Mouse (Mus musculus): ENCODE measurements around the gene Etnk1. TPM values are rescaled to one million over a fixed set of nuclear protein-coding genes. Genes with fewer than 3 reads are reported as not detected.
"Not testable (repeated sequence)": the region's sequence is repeated elsewhere in the genome, so short reads cannot be mapped to it uniquely, and the experiment has no call there.

The Etnk1 gene
- total and polyA plus RNA-seq, 2 experiments from 2014 or later = 24.8 to 116 TPM

DNA sequence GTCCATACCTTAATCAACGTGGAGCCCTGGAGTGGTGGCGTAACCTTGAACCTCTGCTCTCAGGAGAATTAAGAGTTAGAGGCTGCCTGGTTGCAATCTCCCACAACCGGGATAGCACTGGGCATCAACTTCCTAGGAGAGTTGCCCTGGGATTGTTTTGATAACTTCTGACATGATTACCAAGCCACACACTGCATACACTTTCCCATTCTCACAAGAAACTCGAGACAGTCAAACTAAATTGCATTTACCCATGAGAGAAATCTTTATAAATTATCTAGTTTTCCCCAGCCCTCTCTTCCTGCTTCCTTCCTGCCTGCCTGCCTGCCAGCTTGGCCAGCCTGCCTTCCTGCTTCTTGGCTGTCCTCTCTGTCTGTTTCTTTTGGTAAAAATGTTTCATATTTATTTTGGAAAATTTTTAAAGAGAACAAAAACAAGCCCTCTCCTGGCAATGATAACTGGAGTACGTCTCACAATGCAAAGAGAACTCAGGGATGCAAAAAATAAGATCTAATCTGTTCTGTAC is 17.2 kb upstream of the Etnk1 start:
- ATAC-seq (no peak), DNase-seq (no peak)
- WGBS = 68% methylated on average over 5 of the region's 5 CpGs
- Histone ChIP-seq H3K4me3 (ENCODE audit: low read depth, low read length) (no peak overlapping the region), H3K9me3 (ENCODE audit: low read length) (no peaks in the 10 kb centered on the region), H3K9ac (no peak overlapping the region), H3K27ac (ENCODE audit: low read depth, low read length) (no peak overlapping the region), H3K4me2 (ENCODE audit: low read depth) (no peak overlapping the region), H3K36me3 (ENCODE audit: insufficient read depth) (no peaks in the 10 kb centered on the region), H3K4me1 (ENCODE audit: insufficient read depth) (no peaks in the 10 kb centered on the region), H3K27me3 (ENCODE audit: insufficient read depth, low read length) (no peaks in the 10 kb centered on the region)
- no peak for TF ChIP-seq CTCF (IDR thresholded peaks at IDR 0.05; ENCODE audit: low read depth)

DNA sequence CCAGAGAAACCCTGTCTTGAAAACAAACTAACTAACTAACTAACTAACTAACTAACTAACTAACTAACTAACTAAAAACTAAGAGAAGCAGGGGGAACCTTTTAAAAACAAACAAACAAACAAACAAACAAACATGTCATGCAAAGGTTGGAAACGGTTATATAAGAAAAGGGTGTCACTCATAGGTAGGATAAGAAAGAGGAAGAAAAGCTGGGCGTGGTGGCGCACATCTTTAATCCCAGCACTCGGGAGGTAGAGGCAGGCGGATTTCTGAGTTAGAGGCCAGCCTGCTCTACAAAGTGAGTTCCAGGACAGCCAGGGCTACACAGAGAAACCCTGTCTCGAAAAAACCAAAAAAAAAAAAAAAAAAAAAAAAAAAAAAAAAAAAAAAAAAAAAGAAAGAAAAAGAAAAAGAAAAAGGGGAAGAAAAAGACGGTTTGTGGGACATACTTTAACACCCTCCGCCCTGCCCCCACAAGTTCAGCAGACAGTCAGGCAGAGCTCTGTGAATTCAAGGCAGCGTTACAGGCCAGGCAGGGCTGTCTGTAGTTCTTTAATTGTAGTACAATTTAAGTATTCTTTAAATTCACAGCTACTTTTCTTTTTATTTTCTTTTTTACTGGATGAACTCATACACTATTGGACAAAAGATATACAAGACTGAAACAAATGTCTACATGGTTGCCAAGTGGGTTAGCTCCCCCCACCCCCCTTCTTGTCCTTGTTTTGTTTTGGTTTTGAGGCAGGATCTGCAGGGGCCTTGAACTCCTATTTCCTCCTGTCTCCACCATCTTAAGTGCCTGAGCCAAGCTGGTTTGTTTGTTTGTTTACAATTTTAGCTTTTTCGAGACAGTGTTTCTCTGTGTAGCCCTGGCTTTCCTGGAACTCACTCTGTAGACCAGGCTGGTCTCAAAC is 15.7 kb upstream of the Etnk1 start:
- H3K4me3 ChIP-seq (ENCODE audit: low read depth, low read length); ATAC-seq; H3K4me2 ChIP-seq (ENCODE audit: low read depth); H3K27ac ChIP-seq (ENCODE audit: low read depth, low read length); H3K36me3 ChIP-seq (ENCODE audit: insufficient read depth); DNase-seq; H3K9ac ChIP-seq; H3K4me1 ChIP-seq (ENCODE audit: insufficient read depth); H3K9me3 ChIP-seq (ENCODE audit: low read length); H3K27me3 ChIP-seq (ENCODE audit: insufficient read depth, low read length): not testable (repeated sequence)
- WGBS = 84% methylated on average over 10 of the region's 10 CpGs

GRCm38 (mm10) chr6:143152321-143152827 is 14.6 kb upstream of the Etnk1 start:
- 17% methylated on average over 9 of the region's 9 CpGs for WGBS

DNA sequence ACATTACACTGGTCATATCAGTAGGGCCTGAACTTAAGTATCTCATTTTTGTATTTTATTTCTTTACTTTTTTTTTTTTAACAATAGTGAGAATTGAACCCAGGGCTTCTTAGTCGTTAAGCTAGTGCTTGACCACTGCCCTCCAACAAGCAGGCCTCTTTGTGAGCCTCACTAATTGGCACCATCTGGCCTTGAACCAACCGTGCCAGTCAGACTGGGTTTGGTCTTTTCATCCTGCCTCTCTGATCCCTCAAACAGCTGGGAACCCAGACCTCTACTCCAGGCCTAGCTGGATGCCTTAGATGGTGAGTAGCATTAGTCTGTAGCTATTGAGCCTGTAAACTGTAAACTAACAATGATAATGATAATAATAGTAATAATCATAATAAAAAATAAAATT is 13.9 kb upstream of the Etnk1 start:
- Histone ChIP-seq H3K9me3 (ENCODE audit: low read length) (no peaks in the 10 kb centered on the region), H3K4me1 (ENCODE audit: insufficient read depth) (no peaks in the 10 kb centered on the region), H3K9ac (no peak overlapping the region), H3K36me3 (ENCODE audit: insufficient read depth) (no peaks in the 10 kb centered on the region), H3K4me3 (ENCODE audit: low read depth, low read length) (no peak overlapping the region), H3K27ac (ENCODE audit: low read depth, low read length) (no peak overlapping the region), H3K27me3 (ENCODE audit: insufficient read depth, low read length) (no peaks in the 10 kb centered on the region), H3K4me2 (ENCODE audit: low read depth) (no peak overlapping the region)
- no peak for ATAC-seq
- DNase-seq = no peak
- WGBS = 9% methylated on average over 2 of the region's 2 CpGs
- TF ChIP-seq CTCF (IDR thresholded peaks at IDR 0.05; ENCODE audit: low read depth) = no peak

More at GRCm38 (mm10) chr6:143152321-143152827, 14.6 kb upstream of the Etnk1 start:
- no peaks in the 10 kb centered on the region for H3K9me3 ChIP-seq (ENCODE audit: low read length)
- H3K4me3 ChIP-seq (ENCODE audit: low read depth, low read length) = no peak overlapping the region
- no peak overlapping the region for H3K4me2 ChIP-seq (ENCODE audit: low read depth)
- no peaks in the 10 kb centered on the region for H3K27me3 ChIP-seq (ENCODE audit: insufficient read depth, low read length)
- H3K9ac ChIP-seq = no peak overlapping the region
- H3K4me1 ChIP-seq (ENCODE audit: insufficient read depth) = no peaks in the 10 kb centered on the region
- ATAC-seq (no peak), DNase-seq (no peak)
- no peak overlapping the region for H3K27ac ChIP-seq (ENCODE audit: low read depth, low read length)
- no peak for TF ChIP-seq CTCF (IDR thresholded peaks at IDR 0.05; ENCODE audit: low read depth)
- no peaks in the 10 kb centered on the region for H3K36me3 ChIP-seq (ENCODE audit: insufficient read depth)

- DNase-seq = no peak
- TF ChIP-seq CTCF (IDR thresholded peaks at IDR 0.05; ENCODE audit: low read depth) = no peak
- Histone ChIP-seq H3K9ac (no peak overlapping the region), H3K27ac (ENCODE audit: low read depth, low read length) (no peak overlapping the region), H3K27me3 (ENCODE audit: insufficient read depth, low read length) (no peaks in the 10 kb centered on the region), H3K4me2 (ENCODE audit: low read depth) (no peak overlapping the region), H3K9me3 (ENCODE audit: low read length) (no peaks in the 10 kb centered on the region), H3K4me3 (ENCODE audit: low read depth, low read length) (no peak overlapping the region), H3K4me1 (ENCODE audit: insufficient read depth) (no peaks in the 10 kb centered on the region), H3K36me3 (ENCODE audit: insufficient read depth) (no peaks in the 10 kb centered on the region)
- WGBS = 86% methylated on average over 10 of the region's 10 CpGs
- no peak for ATAC-seq
Measured at GRCm38 (mm10) chr6:143153751-143154494, 13.1 kb upstream of the Etnk1 start.

DNA sequence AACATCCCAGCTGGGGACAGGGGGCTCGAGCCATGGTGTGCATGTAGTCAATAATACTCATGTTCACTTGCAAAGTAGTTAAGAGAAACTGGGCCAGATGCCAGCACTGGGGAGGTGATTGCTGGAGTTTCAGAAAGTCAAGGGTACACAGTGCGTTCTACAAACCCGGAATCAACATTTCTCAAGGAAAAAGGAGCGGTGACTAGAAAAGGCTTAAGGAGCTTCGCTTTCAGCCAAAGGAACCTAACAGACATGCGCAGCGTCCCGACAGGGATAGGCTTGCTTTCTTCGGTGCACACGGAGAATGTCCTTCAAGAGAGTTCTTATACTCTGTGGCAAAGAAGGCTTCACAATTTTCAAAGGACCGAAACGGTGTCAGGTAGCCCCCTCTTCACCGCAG is 12.1 kb upstream of the Etnk1 start:
- 77% methylated on average over 13 of the region's 13 CpGs for WGBS
- no peaks in the 10 kb centered on the region for H3K9me3 ChIP-seq (ENCODE audit: low read length)
- no peak overlapping the region for H3K9ac ChIP-seq
- ATAC-seq = no peak
- H3K4me1 ChIP-seq (ENCODE audit: insufficient read depth) = no peaks in the 10 kb centered on the region
- no peak for TF ChIP-seq CTCF (IDR thresholded peaks at IDR 0.05; ENCODE audit: low read depth)
- no peaks in the 10 kb centered on the region for H3K27me3 ChIP-seq (ENCODE audit: insufficient read depth, low read length)
- H3K4me2 ChIP-seq (ENCODE audit: low read depth) = no peak overlapping the region
- no peak overlapping the region for H3K4me3 ChIP-seq (ENCODE audit: low read depth, low read length)
- H3K27ac ChIP-seq (ENCODE audit: low read depth, low read length) = no peak overlapping the region
- DNase-seq = no peak
- no peaks in the 10 kb centered on the region for H3K36me3 ChIP-seq (ENCODE audit: insufficient read depth)

GRCm38 (mm10) chr6:143155996-143156395 is 11.0 kb upstream of the Etnk1 start:
- H3K9ac ChIP-seq = no peak overlapping the region
- H3K27me3 ChIP-seq (ENCODE audit: insufficient read depth, low read length) = no peaks in the 10 kb centered on the region
- H3K4me3 ChIP-seq (ENCODE audit: low read depth, low read length) = no peak overlapping the region
- H3K27ac ChIP-seq (ENCODE audit: low read depth, low read length) = no peak overlapping the region
- DNase-seq (no peak), ATAC-seq (no peak)
- H3K4me1 ChIP-seq (ENCODE audit: insufficient read depth) = no peaks in the 10 kb centered on the region
- no peak for TF ChIP-seq CTCF (IDR thresholded peaks at IDR 0.05; ENCODE audit: low read depth)
- H3K9me3 ChIP-seq (ENCODE audit: low read length) = no peaks in the 10 kb centered on the region
- no peak overlapping the region for H3K4me2 ChIP-seq (ENCODE audit: low read depth)
- 76% methylated on average over 1 of the region's 1 CpGs for WGBS
- no peaks in the 10 kb centered on the region for H3K36me3 ChIP-seq (ENCODE audit: insufficient read depth)

Measured in forebrain, postnatal 0 days (tissue).